Mouse (Mus musculus) olfactory bulb, adult 2 months (tissue): ENCODE measurements around the gene Sgf29.

Source experiments
- CTCF ChIP-seq: fragments of 200-500 bp; IDR thresholded peaks from 2 replicates; pipeline ENCODE4 v1.5.1; 2012; ENCODE audit warnings: low read depth, mild to moderate bottlenecking, low read length, moderate library complexity; ENCODE audit not compliant: insufficient read depth
- POLR2A ChIP-seq: fragments of 200-500 bp; IDR thresholded peaks from 2 replicates; pipeline ENCODE4 v1.6.1; 2012; ENCODE audit warnings: mild to moderate bottlenecking, low read depth, low read length, moderate library complexity; ENCODE audit not compliant: insufficient read depth

DNA sequence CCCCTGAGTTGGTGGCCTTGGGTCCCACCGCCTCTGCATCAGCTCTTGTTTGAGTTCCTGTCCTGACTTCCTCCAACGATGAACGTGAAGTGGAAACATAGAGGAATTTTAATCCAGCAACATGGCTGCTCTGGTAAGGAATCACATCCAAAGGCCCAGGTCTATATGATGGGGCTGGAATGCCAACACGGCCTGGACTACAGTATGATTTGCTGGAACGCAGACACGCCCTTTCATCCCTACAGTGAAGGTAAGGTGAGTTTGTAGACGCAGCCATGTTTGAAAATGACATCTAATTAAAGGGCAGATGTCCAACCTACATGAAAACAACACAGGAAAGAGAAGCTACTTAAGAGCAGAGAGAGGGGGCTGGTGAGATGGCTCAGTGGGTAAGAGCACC is 44.7 kb downstream of the Sgf29 start:
- TF ChIP-seq CTCF (no peak), POLR2A (no peak)
